Mouse (Mus musculus) adrenal gland, postnatal 10 days (tissue): ENCODE results near the gene Mob2. TPM values are rescaled to one million over a fixed set of nuclear protein-coding genes. Genes with fewer than 3 reads are reported as not detected.

ENCODE experiments used
- DNase-seq: peaks from one replicate; pipeline ENCODE4 v3.0.0; 2021; ENCODE audit warnings: mixed read lengths
- microRNA-seq: library from miRNA; unstranded; fragments of <30 nt; microRNA quantifications from one replicate; pipeline ENCODE4 v1.2.0, GENCODE M21; 2021
- total RNA-seq, 2 experiments: library from RNA; stranded (reverse); gene quantifications; 2 replicates each; pipeline ENCODE4 v1.2.3; 2021

The Mob2 gene
- total RNA-seq, 2 experiments from 2014 or later, result 46.8 to 47.4 TPM

- DNase-seq, result no peak
Measured at GRCm38 (mm10) chr7:142025196-142025595, 35.7 kb downstream of the Mob2 start.

GRCm38 (mm10) chr7:142020827-142021226 lies 40.0 kb downstream of the Mob2 start:
- DNase-seq, result no peak

- no peak for DNase-seq
Measured at GRCm38 (mm10) chr7:142019699-142020098, 41.2 kb downstream of the Mob2 start.

DNA sequence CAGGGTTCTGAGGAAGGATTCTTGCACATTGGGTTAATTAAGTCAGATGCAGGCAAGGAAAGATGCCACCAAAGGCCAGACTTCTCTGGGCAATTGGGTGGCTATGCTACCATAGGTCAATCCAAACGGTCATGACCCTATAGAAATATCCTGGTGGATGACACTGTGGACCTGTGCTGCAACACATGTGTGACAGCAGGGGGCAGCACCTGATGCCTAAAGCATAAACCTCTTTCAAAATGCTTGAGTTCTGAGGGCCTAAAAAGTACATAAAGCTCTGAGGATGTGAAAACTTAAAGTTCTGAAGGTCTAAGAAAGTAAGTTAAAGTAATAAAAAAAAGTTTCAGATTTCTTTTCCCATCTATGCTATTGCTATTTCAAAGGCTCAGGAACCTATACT lies 44.3 kb downstream of the Mob2 start:
- peak; percentile 66 for DNase-seq

DNA sequence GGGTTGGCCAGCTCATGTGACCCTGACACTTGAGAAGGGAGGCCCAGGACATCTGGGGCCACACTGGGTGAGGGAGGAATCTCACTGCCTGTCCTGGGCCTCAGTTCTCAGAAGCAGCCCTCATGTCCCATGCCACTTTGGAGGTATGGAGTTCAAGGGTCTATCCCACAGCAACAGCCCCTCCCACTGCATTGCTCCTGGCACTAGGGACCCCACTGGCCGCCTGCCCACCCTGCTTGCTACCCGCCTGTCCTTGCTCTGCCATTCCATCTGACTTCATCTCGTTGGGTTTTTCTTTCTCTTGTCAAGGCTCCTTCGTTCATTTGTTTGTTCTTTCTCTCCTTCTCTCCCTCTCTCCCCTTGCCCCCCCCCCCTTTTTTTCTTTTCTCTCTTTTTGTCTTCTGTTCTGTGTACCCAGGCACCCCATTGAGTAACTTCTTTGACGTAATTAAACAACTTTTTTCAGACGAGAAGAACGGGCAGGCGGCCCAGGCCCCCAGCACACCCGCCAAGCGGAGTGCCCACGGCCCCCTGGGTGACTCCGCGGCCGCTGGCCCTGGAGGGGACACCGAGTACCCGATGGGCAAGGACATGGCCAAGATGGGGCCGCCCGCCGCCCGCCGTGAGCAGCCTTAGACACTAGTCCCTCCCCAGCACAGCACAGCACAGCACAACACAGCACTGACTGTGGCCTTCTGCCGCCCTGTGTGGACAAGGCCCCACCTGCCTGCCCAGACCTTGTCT lies 59.1 kb downstream of the Mob2 start:
- peak; percentile 31 for DNase-seq

GRCm38 (mm10) chr7:142000661-142001060 lies 60.2 kb downstream of the Mob2 start:
- no peak for DNase-seq

DNA sequence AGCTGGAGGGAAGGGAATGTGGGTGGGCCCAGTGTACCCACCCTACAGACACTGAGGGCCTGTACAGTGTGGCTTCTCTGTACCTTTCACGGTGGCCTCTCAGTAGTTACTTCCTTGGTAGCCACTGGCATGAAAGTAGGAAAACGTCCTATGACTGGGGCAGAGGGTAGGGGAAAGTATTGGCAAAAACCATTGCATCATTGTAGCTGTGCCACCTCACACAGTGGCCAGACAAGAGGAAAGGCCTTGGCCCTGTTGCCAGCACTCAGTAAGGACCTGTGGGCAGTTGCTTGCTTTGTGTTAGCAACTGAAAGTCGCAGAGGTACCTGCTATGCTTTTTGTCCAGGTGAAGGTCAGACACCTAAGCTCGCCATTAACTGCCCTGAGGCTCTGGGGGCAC lies 66.7 kb downstream of the Mob2 start:
- peak; percentile 30 for DNase-seq

GRCm38 (mm10) chr7:141991183-141991582 lies 69.7 kb downstream of the Mob2 start:
- DNase-seq, result no peak

DNA sequence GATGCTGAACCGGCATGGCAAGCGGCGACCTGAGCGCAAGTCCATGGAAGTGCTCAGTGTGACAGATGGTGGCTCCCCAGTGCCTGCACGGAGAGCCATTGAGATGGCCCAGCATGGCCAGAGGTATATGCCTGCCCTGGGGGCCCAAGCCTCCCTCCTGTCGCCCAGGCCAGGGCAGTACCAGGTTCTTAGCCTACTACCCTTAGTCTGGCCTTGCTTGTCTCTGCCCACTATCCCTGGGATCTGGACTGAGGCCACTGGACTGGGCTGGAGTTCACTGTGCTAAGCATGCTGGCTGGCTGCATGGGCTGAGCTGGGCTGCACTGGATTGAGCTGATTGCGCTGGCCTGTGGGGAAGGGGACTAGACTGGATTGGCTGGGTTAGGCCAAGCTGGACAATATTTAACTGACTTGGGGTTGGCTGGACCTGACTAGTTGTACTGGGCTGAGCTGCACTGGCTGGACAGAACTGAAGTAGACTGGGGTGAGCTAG lies 72.5 kb downstream of the Mob2 start:
- no peak for DNase-seq

DNA sequence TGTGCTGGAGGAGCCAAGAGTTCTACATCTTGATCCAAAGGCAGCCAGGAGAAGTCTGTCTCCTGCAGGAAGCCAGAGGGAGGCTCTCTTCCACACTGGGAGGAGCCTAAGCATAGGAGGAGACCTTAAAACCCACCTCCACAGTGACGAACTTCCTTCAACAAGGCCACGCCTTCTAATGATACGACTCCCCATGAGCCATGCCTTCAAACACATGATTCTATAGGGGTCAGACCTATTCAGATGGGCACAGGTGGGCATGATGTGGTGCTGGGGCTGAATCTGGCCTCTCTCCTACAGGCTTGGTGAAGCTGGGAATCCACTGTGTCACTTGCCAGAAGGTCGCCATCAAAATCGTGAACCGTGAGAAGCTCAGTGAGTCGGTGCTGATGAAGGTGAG lies 79.6 kb downstream of the Mob2 start:
- no peak for DNase-seq

DNA sequence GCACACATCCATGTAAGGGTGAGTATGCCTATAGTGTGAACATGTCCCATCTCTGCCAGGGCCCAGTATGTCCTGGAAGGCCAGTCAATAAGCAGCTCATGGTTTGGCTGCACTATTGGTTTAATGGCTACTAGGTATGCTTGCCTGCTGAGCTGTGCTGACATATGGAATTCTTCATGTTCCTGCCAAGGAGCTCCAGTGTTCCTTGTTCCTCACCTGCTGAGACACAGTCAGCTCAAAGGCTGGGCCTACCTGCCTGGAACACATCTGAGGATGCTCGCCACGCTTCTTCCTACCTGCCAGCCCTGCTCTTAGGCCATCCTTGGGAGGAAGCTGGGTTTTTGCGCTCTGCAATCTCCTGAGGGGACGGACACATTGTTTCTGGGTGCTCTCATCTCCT lies 81.6 kb downstream of the Mob2 start:
- no peak for DNase-seq

GRCm38 (mm10) chr7:141978003-141978402 lies 82.9 kb downstream of the Mob2 start:
- DNase-seq, result no peak

DNA sequence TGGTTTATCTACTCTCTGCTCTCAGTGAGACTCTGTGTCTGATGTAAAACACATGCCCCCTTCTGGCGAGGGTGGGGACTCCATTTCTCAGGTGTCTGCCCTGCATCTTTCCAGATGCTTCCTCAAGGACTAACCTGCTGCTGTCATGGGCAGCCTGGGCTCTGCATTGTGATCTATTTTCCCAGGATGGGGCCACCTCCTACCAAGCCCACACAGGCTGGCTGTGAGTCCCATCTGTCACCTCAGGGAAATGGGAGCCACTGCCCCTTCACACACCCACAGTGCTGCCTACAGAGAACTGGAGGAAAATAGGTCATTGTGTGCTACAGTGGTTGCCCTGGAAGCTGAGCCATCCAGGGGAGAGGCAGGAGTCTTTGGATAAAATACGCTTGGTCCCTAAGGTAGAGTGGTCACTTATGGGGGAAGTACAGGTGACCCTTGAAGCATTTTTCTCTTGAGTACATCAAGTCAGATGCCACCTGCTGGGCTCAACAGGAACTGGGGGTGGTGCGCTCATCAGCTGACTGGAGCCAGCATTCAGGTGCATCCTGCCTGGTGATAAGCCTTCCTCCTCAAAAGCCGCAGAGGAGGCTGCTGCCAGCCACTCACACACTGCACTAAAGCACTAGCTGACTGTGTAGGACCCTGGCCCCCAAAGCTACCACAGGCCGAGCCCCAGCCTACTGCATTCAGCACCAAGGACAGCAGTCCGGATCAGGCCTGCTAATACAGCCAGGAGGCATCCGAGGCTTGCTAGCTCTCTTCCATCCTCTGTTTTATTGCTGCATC lies 87.8 kb downstream of the Mob2 start:
- peak; percentile 66 for DNase-seq

- no peak for DNase-seq
Measured at GRCm38 (mm10) chr7:141966281-141966680, 94.6 kb downstream of the Mob2 start.

DNA sequence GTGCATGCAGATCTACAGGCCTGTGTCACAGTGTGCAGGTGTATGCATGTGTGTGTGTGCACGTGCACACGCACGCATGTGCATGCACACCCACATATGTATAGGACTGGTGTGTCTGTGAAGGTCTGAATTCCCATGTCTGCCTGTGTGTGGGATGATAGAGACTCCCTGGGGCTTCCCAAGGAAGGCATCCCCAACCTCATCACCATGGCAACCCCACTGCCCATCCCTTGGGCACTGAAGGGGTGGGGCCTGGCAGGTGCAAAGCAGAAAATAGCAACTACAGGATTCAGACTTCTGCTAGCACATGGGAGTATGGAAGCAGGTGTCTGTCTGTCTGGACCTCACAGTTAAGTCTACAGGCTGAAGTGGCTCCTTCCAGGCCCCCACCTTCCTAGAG lies 98.3 kb downstream of the Mob2 start:
- DNase-seq, result no peak

DNA sequence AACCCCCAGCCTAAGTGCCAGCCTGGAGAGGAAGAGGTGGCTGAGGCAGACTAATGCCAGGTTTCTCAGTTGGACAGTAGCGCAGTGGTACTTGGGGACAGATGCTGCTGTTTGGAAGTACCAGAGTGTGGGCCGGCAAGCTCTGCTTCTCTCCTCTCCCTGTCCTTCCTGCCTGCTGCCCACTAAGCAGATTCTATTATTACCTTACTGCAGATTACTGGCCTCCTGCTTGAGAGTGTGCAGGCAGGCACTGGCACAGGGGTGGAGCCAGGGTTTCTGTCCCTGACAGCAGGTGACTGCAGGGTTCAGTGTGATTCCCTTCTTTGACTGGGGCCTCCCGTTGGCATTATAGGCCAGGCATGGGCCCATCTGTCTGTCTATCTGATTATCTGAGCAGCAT lies 99.4 kb downstream of the Mob2 start:
- DNase-seq, result no peak

- no peak for DNase-seq
Measured at GRCm38 (mm10) chr7:141960926-141961325, 99.9 kb downstream of the Mob2 start.

- peak; percentile 46 for DNase-seq
Measured at GRCm38 (mm10) chr7:141959133-141959532, 101.7 kb downstream of the Mob2 start.

Small RNA genes within 50 kb of the gene (microRNA-seq; reads per million reads assigned to microRNA genes)
- gene Mir3104, result not detected

Other genes starting within 250 kb of the Mob2 start
- under 1 TPM in 1 of 2 experiments, not detected in 1; 0.03 TPM for gene Muc5b, start 222.0 kb downstream of the Mob2 start, total RNA-seq
- gene Tollip, start 142.6 kb downstream of the Mob2 start, total RNA-seq, result 10 to 100 TPM; 43.0 to 49.4 TPM
- 1 to 10 TPM; 2.8 to 4.7 TPM for gene Brsk2, start 111.3 kb downstream of the Mob2 start, total RNA-seq
- gene Dusp8, start 34.8 kb upstream of the Mob2 start, total RNA-seq, result 10 to 100 TPM in 1 of 2 experiments, 1 to 10 TPM in 1; 7.6 to 11.4 TPM
- gene Gm45618, start 59.7 kb upstream of the Mob2 start, total RNA-seq, result not detected
- gene Gm39115, start 75.0 kb upstream of the Mob2 start, total RNA-seq, result not detected
- gene Gm45337, start 83.5 kb upstream of the Mob2 start, total RNA-seq, result not detected
- gene Gm29735, start 96.0 kb upstream of the Mob2 start, total RNA-seq, result not detected
- not detected for gene Gm4553, start 104.7 kb upstream of the Mob2 start, total RNA-seq
- not detected for gene Krtap5-2, start 114.9 kb upstream of the Mob2 start, total RNA-seq
- gene Gm10153, start 129.3 kb upstream of the Mob2 start, total RNA-seq, result not detected
- gene Krtap5-3, start 140.3 kb upstream of the Mob2 start, total RNA-seq, result not detected
- not detected for gene Gm7579, start 150.8 kb upstream of the Mob2 start, total RNA-seq
- gene Krtap5-5, start 168.9 kb upstream of the Mob2 start, total RNA-seq, result not detected
- gene Gm40460, start 180.0 kb upstream of the Mob2 start, total RNA-seq, result not detected
- gene Gm2431, start 197.3 kb upstream of the Mob2 start, total RNA-seq, result not detected
- gene Gm4559, start 213.3 kb upstream of the Mob2 start, total RNA-seq, result not detected
- gene Krtap5-1, start 236.1 kb upstream of the Mob2 start, total RNA-seq, result not detected
- not detected for gene Krtap5-4, start 242.5 kb upstream of the Mob2 start, total RNA-seq